Mouse (Mus musculus) heart, adult 2 months (tissue): Measurements from ENCODE around the gene Krtap2-4. TPM values are rescaled to one million over a fixed set of nuclear protein-coding genes. Genes with fewer than 3 reads are reported as not detected.
"Not testable (repeated sequence)": the region's sequence is repeated elsewhere in the genome, so short reads cannot be mapped to it uniquely, and the experiment has no call there.

Experiments used
- DNase-seq, 2 experiments: peaks; one replicate each; pipeline ENCODE4 v3.0.0; 2021
- H3K27ac ChIP-seq: fragments of 200-600 bp; 2 replicates; pipeline ENCODE4 v1.8.1; 2022
- H3K27me3 ChIP-seq: fragments of 200-500 bp; 2 replicates; pipeline ENCODE4 v1.6.1; 2012; ENCODE audit warnings: mild to moderate bottlenecking, low read length, inconsistent platforms, mixed read lengths; ENCODE audit not compliant: control insufficient read depth, insufficient read depth
- H3K36me3 ChIP-seq: fragments of 200-500 bp; 2 replicates; pipeline ENCODE4 v1.6.1; 2012; ENCODE audit warnings: low read length, inconsistent platforms; ENCODE audit not compliant: control insufficient read depth, insufficient read depth
- H3K4me1 ChIP-seq: fragments of 200-500 bp; 2 replicates; pipeline ENCODE4 v1.6.1; 2011; ENCODE audit warnings: low read length; ENCODE audit not compliant: control insufficient read depth, insufficient read depth
- H3K4me3 ChIP-seq: fragments of 200-600 bp; 2 replicates; pipeline ENCODE4 v1.8.1; 2022
- H3K79me2 ChIP-seq: fragments of 200-500 bp; replicated peaks from 2 replicates; pipeline ENCODE4 v1.6.1; 2012; ENCODE audit warnings: mild to moderate bottlenecking, inconsistent platforms, low read length, moderate library complexity, mixed read lengths; ENCODE audit not compliant: control insufficient read depth, insufficient read depth
- H3K9ac ChIP-seq: fragments of 200-500 bp; 2 replicates; pipeline ENCODE4 v1.6.1; 2012; ENCODE audit warnings: low read depth, mild to moderate bottlenecking, control low read depth, inconsistent platforms, low read length, mixed read lengths
- CTCF ChIP-seq: fragments of 200-600 bp; IDR thresholded peaks from 2 replicates; pipeline ENCODE4 v1.8.1; 2022; ENCODE audit warnings: antibody characterized with exemption, mild to moderate bottlenecking, moderate library complexity
- EP300 ChIP-seq: fragments of 200-500 bp; IDR thresholded peaks from 2 replicates; pipeline ENCODE4 v1.6.1; 2011; ENCODE audit warnings: low read depth, low read length, control low read depth; ENCODE audit not compliant: insufficient read depth
- POLR2A ChIP-seq: fragments of 200-500 bp; IDR thresholded peaks from 2 replicates; pipeline ENCODE4 v1.6.1; 2011; ENCODE audit warnings: mild to moderate bottlenecking, low read depth, low read length, control low read depth; ENCODE audit not compliant: insufficient read depth
- WGBS: fragments of 180-500 bp; shearing (Covaris S2); methylation state at CpG from one replicate; pipeline ENCODE4 v1.1.7; 2018; 5-methylcytosine and 5-hydroxymethylcytosine counted together
- intact Hi-C: fragments of 180-260 bp; cut with DNase I; formaldehyde crosslinking; loops from one replicate; pipeline ENCODE4 v1.15.1; 2025
- polyA plus RNA-seq: library from polyadenylated mRNA; depleted of rRNA; stranded (reverse); fragments of >200 nt; gene quantifications from 2 replicates; pipeline ENCODE4 v1.2.3, GENCODE M21; 2012
- total RNA-seq, 2 experiments: library from RNA; stranded (reverse); gene quantifications; 2 replicates each; pipeline ENCODE4 v1.2.3; 2021

Gene Krtap2-4
- total and polyA plus RNA-seq, 3 experiments, result not detected

DNA sequence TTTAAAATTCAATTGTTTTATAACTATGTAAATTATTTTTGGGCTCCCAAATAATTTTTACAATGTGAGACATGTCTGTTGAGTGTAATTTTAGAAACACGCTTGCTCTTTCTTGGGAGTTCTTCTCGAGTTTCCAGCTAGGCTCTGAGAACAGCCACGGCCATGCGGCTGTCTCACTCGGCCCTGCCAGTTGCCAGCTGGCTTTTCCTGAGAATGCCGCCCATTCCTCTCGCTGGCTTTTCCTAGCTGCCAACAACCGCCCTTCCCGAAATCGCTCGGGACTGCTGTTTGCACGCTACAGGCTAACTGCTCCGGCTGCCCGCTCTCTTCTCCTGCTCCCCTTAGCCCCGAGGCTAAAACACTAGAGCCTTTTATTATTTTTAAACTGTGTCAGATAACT lies 31.8 kb upstream of the Krtap2-4 start:
- Histone ChIP-seq H3K4me1 (no peaks in the 10 kb centered on the region), H3K9ac (no peak overlapping the region), H3K36me3 (no peaks in the 10 kb centered on the region), H3K79me2 (no peaks in the 10 kb centered on the region), H3K27me3 (no peaks in the 10 kb centered on the region; the same call in 1 of the 2 replicates), H3K27ac (no peak overlapping the region), H3K4me3 (no peak overlapping the region)
- WGBS, result 78% methylated on average over 15 of the region's 15 CpGs
- no peak for DNase-seq
- intact Hi-C loops, result no loop called here
- TF ChIP-seq CTCF (no peak), POLR2A (no peak), EP300 (no peak)

DNA sequence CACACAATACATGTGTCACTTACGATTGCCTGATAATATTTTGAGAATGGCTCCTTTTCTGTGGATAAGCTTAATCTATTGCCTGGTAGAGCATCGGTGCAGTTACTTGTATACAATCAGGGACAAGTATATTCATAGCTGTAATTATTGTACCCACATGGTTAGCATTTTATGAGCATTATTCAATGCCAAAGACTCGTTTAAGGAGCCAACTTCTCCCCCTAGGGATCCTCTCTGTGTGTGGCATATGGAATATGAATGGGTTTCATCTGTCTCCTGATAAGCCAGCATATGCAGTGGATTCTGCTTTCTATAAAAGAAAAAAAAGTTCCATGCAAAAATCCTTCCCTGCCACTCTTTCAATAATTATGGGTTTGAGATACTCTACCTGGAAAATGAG lies 29.7 kb upstream of the Krtap2-4 start:
- DNase-seq, result no peak
- no peak overlapping the region for H3K9ac ChIP-seq
- intact Hi-C loops, result no loop called here
- no peaks in the 10 kb centered on the region; the same call in 1 of the 2 replicates for H3K27me3 ChIP-seq
- no peaks in the 10 kb centered on the region for H3K36me3 ChIP-seq
- H3K27ac ChIP-seq, result no peak overlapping the region
- TF ChIP-seq EP300 (no peak), POLR2A (no peak), CTCF (no peak)
- 65% methylated on average over 3 of the region's 3 CpGs for WGBS
- no peaks in the 10 kb centered on the region for H3K4me1 ChIP-seq
- no peaks in the 10 kb centered on the region for H3K79me2 ChIP-seq
- H3K4me3 ChIP-seq, result no peak overlapping the region

DNA sequence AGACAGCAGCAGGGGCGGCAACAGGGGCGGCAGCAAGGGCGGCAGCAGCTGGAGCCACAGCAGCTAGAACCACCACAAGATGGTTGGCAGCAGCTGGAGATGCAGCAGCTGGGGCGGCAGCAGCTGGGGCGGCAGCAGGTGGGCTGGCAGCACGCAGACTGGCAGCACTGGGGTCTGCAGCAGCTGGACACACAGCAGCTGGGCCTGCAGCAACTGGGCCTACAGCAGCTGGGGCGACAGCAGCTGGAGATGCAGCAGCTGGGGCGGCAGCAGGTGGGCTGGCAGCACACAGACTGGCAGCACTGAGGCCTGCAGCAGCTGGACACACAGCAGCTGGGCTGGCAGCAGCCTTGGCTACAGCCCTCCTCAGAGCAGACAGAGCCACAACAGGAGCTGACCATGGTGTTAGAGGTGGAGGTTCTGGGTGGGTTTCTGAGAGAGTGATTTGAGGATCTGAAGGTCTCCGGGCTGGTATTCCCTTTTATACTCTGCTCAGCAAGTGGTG lies 29.0 kb upstream of the Krtap2-4 start, which contains the start of gene Krtap4-7:
Gene Krtap4-7, minus strand, starts transcription at position 455 of the 505 bp plus-strand sequence.
- 75% methylated on average over 9 of the region's 9 CpGs for WGBS
- H3K79me2 ChIP-seq, DNase-seq, H3K4me1 ChIP-seq, intact Hi-C loops, H3K36me3 ChIP-seq, H3K4me3 ChIP-seq, H3K27ac ChIP-seq, H3K27me3 ChIP-seq, H3K9ac ChIP-seq: not testable (repeated sequence)

DNA sequence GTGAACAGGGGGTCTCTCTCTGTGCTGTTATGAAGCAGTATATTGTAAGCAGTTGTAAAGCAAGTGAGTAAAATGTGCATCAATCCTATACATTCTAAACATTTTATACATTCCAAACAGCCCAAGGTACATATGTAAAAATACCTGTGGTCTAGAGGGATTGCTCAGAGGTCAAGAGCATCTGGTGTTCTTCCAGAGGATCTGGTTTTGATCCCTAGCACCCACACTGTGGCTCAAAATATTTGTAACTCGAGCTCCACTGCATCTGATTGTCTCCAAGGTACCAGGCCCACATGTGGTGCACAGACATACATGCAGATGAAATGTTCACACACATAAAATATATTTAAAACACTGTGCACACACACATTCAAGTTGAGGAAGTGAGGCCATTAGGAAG lies 26.3 kb upstream of the Krtap2-4 start:
- TF ChIP-seq EP300 (no peak), CTCF (no peak), POLR2A (no peak)
- intact Hi-C loops, result no loop called here
- DNase-seq, result no peak
- Histone ChIP-seq H3K4me1 (no peaks in the 10 kb centered on the region), H3K4me3 (no peak overlapping the region), H3K9ac (no peak overlapping the region), H3K36me3 (no peaks in the 10 kb centered on the region), H3K27me3 (no peaks in the 10 kb centered on the region; the same call in 1 of the 2 replicates), H3K79me2 (no peaks in the 10 kb centered on the region), H3K27ac (no peak overlapping the region)
- WGBS, result 7% methylated on average over 1 of the region's 1 CpGs

DNA sequence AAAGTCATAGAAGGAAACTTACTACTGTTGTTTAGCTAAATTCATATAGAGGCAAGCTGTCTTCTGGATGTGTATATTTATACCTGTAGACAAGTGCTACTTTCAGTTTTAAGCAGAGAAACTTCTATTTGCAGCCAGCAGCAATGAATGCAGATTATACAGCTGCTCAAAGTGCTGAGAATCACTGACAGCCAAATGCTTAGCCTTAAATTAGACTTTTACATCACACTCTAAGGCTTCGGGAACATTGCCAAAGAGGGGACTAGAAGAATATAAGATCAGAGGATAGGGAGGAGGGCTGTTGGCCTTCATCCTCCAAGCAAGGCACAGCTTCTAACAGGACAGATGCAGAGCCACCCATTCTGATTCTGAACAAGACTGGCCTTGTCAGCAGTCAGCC lies 22.4 kb upstream of the Krtap2-4 start:
- TF ChIP-seq CTCF, result no peak
- TF ChIP-seq POLR2A, result no peak
- TF ChIP-seq EP300, result no peak
- Histone ChIP-seq H3K79me2 (no peaks in the 10 kb centered on the region), H3K27me3 (no peaks in the 10 kb centered on the region), H3K36me3 (no peaks in the 10 kb centered on the region), H3K4me1 (no peaks in the 10 kb centered on the region), H3K4me3 (no peak overlapping the region), H3K27ac (no peak overlapping the region), H3K9ac (no peak overlapping the region)
- intact Hi-C loops, result no loop called here
- DNase-seq, result no peak
- WGBS, result 38% methylated on average over 1 of the region's 1 CpGs

DNA sequence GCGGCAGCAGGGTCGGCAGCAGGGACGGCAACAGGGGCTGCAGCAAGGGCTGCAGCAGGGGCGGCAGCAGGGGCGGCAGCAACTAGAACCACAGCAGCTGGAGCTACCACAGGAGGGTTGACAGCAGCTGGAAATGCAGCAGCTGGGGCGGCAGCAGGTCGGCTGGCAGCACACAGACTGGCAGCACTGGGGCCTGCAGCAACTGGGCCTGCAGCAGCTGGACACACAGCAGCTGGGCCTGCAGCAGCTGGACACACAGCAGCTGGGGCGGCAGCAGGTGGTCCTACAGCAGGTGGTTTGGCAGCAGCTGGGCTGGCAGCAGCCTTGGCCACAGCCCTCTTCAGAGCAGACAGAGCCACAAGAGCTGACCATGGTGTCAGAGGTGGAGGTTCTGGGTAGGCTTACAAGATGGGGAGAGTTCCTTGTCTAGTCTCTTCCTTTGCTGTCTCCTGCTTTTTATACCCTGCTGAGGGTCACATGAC lies 20.0 kb upstream of the Krtap2-4 start, which contains the start of gene Krtap4-2:
Gene Krtap4-2, minus strand, starts transcription at position 432 of the 482 bp plus-strand sequence.
- Histone ChIP-seq H3K9ac (no peak within 1 kb of the TSS), H3K4me1 (no peaks in the 10 kb centered on the region), H3K36me3 (no peaks in the 10 kb centered on the region), H3K4me3 (no peak within 1 kb of the TSS), H3K27me3 (no peaks in the 10 kb centered on the region; the same call in 1 of the 2 replicates), H3K27ac (no peak within 1 kb of the TSS), H3K79me2 (no peaks in the 10 kb centered on the region)
- intact Hi-C loops, result no loop called here
- DNase-seq, result no peak
- TF ChIP-seq CTCF, result no peak
- no peak for TF ChIP-seq POLR2A
- WGBS, result 49% methylated on average over 8 of the region's 8 CpGs
